Mouse (Mus musculus) kidney, adult 2 months (tissue): ENCODE data around the gene Glrx.

Experiments
- CTCF ChIP-seq: fragments of 200-500 bp; conservative IDR thresholded peaks from 2 replicates; pipeline ENCODE4 v1.5.1; 2011; ENCODE audit warnings: low read depth, mild to moderate bottlenecking, control low read depth, low read length, moderate library complexity, mixed read lengths; ENCODE audit not compliant: insufficient read depth, insufficient read length
- POLR2A ChIP-seq: fragments of 200-500 bp; IDR thresholded peaks from one replicate; pipeline ENCODE4 v1.6.1; 2011; ENCODE audit warnings: low read depth, low read length, control low read depth

- TF ChIP-seq CTCF (no peak), POLR2A (no peak)
Observed at GRCm38 (mm10) chr13:75843993-75844683, 4.5 kb downstream of the Glrx start.
